Mouse (Mus musculus) liver, embryonic 16.5 days (tissue): Measurements from ENCODE around the gene Lingo2. TPM values are rescaled to one million over a fixed set of nuclear protein-coding genes. Genes with fewer than 3 reads are reported as not detected.

Source experiments
- ATAC-seq: fragments of 200-750 bp; cut with Nextera tagmentation; 2 replicates; pipeline ENCODE4 v1.8.0; 2017; ENCODE audit warnings: low read depth, mild to moderate bottlenecking, moderate number of reproducible peaks, moderate library complexity
- H3K27ac ChIP-seq: fragments of 300-500 bp; sonication (generic); 2 replicates; pipeline ENCODE4 v1.5.1; 2014; ENCODE audit warnings: mild to moderate bottlenecking, low read length
- H3K27me3 ChIP-seq: fragments of 300-500 bp; sonication (generic); 2 replicates; pipeline ENCODE4 v1.6.1; 2014; ENCODE audit warnings: low read depth, low read length, mixed read lengths; ENCODE audit not compliant: control insufficient read depth, insufficient read depth
- H3K36me3 ChIP-seq: fragments of 300-500 bp; sonication (generic); 2 replicates; pipeline ENCODE4 v1.6.1; 2014; ENCODE audit warnings: mild to moderate bottlenecking; ENCODE audit not compliant: control insufficient read depth, insufficient read depth
- H3K4me1 ChIP-seq: fragments of 300-500 bp; sonication (generic); 2 replicates; pipeline ENCODE4 v1.6.1; 2014; ENCODE audit warnings: low read depth, low read length, mixed read lengths; ENCODE audit not compliant: control insufficient read depth
- H3K4me2 ChIP-seq: fragments of 300-500 bp; sonication (generic); 2 replicates; pipeline ENCODE4 v1.6.1; 2014; ENCODE audit warnings: low read depth, low read length, mixed read lengths
- H3K4me3 ChIP-seq: fragments of 300-500 bp; sonication (generic); 2 replicates; pipeline ENCODE4 v1.5.1; 2014; ENCODE audit warnings: low read depth, mild to moderate bottlenecking, low read length
- H3K9ac ChIP-seq: fragments of 300-500 bp; sonication (generic); 2 replicates; pipeline ENCODE4 v1.6.1; 2014; ENCODE audit warnings: low read depth, low read length
- H3K9me3 ChIP-seq: fragments of 300-500 bp; sonication (generic); replicated peaks from 2 replicates; pipeline ENCODE4 v1.6.1; 2016; ENCODE audit warnings: low read length; ENCODE audit not compliant: control insufficient read depth
- WGBS: fragments of 180-500 bp; shearing (Covaris S2); extraction: QIAGEN DNeasy Blood & Tissue Kit; methylation state at CpG from one replicate; pipeline ENCODE4 v1.1.7; 2014; ENCODE audit not compliant: insufficient replicate concordance; 5-methylcytosine and 5-hydroxymethylcytosine counted together
- polyA plus RNA-seq: library from polyadenylated mRNA; unstranded; fragments of >200 nt; fragmentation: Nextera tagmentation; extraction: Ambion mirVana; gene quantifications from 2 replicates; pipeline ENCODE4 v1.2.1, GENCODE M21; 2015

Gene Lingo2
- polyA plus RNA-seq, 1 experiment from 2014 or later = not detected

GRCm38 (mm10) chr4:36426192-36426591 is 525.4 kb downstream of the Lingo2 start:
- Histone ChIP-seq H3K36me3 (no peaks in the 10 kb centered on the region), H3K9me3 (no peaks in the 10 kb centered on the region), H3K27ac (no peak overlapping the region), H3K4me3 (no peak overlapping the region), H3K9ac (no peak overlapping the region), H3K27me3 (no peaks in the 10 kb centered on the region), H3K4me2 (no peak overlapping the region), H3K4me1 (no peaks in the 10 kb centered on the region)
- 45% methylated on average over 5 of the region's 5 CpGs for WGBS
- no peak for ATAC-seq

DNA sequence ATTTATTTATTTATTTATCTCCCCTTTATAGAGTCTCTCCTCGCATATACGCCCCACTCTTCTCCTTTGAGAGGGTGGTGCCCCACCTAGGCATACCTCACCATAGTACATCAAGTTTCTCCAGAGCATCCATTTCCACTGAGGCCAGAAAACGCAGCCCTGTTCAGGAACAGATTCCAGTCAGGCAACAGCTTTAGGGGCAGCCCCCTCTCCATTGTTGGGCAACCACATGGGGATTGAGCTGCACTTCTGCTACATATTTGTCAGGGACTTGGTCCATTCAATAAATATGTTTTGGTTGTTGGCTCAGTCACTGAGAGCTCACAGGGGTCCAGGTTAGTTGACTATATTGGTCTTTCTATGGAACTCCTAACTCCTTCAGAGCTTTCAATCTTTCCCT is 544.2 kb downstream of the Lingo2 start:
- Histone ChIP-seq H3K27ac (no peak overlapping the region), H3K27me3 (no peaks in the 10 kb centered on the region), H3K4me3 (no peak overlapping the region), H3K4me2 (no peak overlapping the region), H3K36me3 (no peaks in the 10 kb centered on the region), H3K9me3 (no peaks in the 10 kb centered on the region), H3K9ac (no peak overlapping the region), H3K4me1 (no peaks in the 10 kb centered on the region)
- 54% methylated on average over 3 of the region's 3 CpGs for WGBS
- ATAC-seq = no peak

DNA sequence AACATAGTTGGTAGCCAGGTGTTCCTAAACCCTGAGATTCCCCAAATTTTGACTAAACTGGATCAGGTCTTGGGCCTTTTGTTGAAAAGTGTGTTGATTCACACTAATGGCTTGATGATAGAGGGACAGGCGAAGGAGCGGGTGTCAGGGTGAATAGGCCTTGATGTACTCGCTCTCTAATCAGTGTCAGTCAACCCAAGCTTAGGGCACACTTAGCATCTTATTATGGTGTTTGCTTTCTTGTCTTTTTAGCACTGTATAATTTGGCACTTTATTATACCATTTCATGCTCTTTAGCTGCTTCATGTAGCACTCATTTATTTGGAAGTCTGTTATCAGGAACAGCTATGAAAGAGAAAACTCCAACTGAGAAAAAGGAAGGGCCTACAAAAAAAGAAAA is 582.6 kb downstream of the Lingo2 start:
- Histone ChIP-seq H3K4me3 (no peak overlapping the region), H3K9ac (no peak overlapping the region), H3K4me2 (no peak overlapping the region), H3K36me3 (no peaks in the 10 kb centered on the region), H3K27me3 (no peaks in the 10 kb centered on the region), H3K9me3 (no peaks in the 10 kb centered on the region), H3K27ac (no peak overlapping the region), H3K4me1 (no peaks in the 10 kb centered on the region)
- whole genome bisulfite sequencing = 76% methylated on average over 3 of the region's 3 CpGs
- no peak for ATAC-seq

GRCm38 (mm10) chr4:36354401-36354800 is 597.1 kb downstream of the Lingo2 start:
- WGBS = 56% methylated on average over 2 of the region's 2 CpGs
- Histone ChIP-seq H3K36me3 (no peaks in the 10 kb centered on the region), H3K4me2 (no peak overlapping the region), H3K9me3 (no peaks in the 10 kb centered on the region), H3K27me3 (no peaks in the 10 kb centered on the region), H3K4me1 (no peaks in the 10 kb centered on the region), H3K27ac (no peak overlapping the region), H3K4me3 (no peak overlapping the region), H3K9ac (no peak overlapping the region)
- no peak for ATAC-seq

DNA sequence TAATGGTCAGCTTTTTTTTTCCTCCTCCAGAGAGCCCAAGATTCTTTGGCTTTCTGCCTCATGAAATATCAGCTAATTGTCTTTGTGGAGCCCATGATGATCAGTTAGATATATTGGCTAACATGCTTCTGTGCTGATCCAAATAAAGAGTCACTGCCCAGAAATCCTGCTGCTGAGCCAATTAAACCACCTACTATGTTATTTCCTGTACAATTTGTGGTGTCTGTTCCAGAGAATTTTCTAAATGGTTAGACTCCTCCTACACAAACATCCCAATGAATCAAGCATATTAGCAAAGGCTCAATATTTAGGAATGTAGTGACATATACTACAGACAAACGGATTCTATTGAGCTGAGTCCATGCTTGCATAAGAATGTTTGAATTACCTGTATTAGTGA is 619.8 kb downstream of the Lingo2 start:
- Histone ChIP-seq H3K4me2 (no peak overlapping the region), H3K9ac (no peak overlapping the region), H3K9me3 (no peaks in the 10 kb centered on the region), H3K27me3 (no peaks in the 10 kb centered on the region), H3K36me3 (no peaks in the 10 kb centered on the region), H3K4me3 (no peak overlapping the region), H3K27ac (no peak overlapping the region), H3K4me1 (no peaks in the 10 kb centered on the region)
- ATAC-seq = no peak
- 48% methylated on average over 1 of the region's 1 CpGs for WGBS

- Histone ChIP-seq H3K9ac (no peak overlapping the region), H3K4me1 (no peaks in the 10 kb centered on the region), H3K4me2 (no peak overlapping the region), H3K4me3 (no peak overlapping the region), H3K27me3 (no peaks in the 10 kb centered on the region), H3K36me3 (no peaks in the 10 kb centered on the region), H3K27ac (no peak overlapping the region), H3K9me3 (no peaks in the 10 kb centered on the region)
- no peak for ATAC-seq
Measured at GRCm38 (mm10) chr4:36325603-36326002, 625.9 kb downstream of the Lingo2 start.

DNA sequence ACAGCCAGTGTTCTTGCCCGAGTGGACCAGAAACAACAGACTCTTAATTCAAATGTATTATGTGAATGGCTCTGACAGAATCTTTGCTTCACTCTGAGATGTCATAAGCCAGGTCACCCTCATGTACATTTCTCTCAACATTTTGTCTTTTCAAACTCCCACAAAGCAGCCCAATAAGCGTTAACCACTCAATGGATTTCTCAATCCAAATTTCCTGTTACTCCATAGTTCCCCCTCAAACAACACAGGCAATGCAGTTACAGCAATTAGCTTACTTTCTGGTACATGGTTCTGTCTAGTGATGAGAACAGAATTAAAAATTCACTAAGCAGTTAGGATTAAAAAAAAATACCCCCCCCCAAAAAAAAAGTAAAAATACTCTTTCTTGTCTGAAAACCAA is 638.5 kb downstream of the Lingo2 start:
- Histone ChIP-seq H3K27me3 (no peaks in the 10 kb centered on the region), H3K4me1 (no peaks in the 10 kb centered on the region), H3K9me3 (no peaks in the 10 kb centered on the region), H3K27ac (no peak overlapping the region), H3K9ac (no peak overlapping the region), H3K4me2 (no peak overlapping the region), H3K4me3 (no peak overlapping the region), H3K36me3 (no peaks in the 10 kb centered on the region)
- no peak for ATAC-seq
- WGBS = 49% methylated on average over 2 of the region's 2 CpGs

DNA sequence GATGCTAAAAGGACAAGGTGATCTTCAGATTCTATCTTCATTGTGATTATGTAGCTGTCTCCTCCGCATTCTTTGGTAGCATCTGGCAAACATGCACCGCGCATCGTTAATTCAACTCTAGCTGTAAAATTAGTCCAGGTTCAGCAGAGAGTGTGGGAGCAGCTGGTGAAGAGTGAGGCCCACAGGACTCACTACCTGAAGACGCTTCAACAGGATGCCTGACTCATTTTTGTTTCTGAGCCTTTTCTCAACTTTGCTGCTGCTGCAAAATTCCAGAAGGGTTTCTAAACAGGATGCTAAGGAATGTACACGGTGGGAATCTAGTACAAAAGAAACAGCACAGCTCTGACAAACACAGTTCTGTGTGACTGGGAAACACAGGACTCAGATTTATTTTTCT is 640.1 kb downstream of the Lingo2 start:
- no peaks in the 10 kb centered on the region for H3K9me3 ChIP-seq
- 69% methylated on average over 6 of the region's 6 CpGs for WGBS
- no peak overlapping the region for H3K4me3 ChIP-seq
- H3K27me3 ChIP-seq = no peaks in the 10 kb centered on the region
- H3K9ac ChIP-seq = no peak overlapping the region
- no peaks in the 10 kb centered on the region for H3K4me1 ChIP-seq
- no peaks in the 10 kb centered on the region for H3K36me3 ChIP-seq
- H3K27ac ChIP-seq = no peak overlapping the region
- ATAC-seq = no peak
- H3K4me2 ChIP-seq = no peak overlapping the region

DNA sequence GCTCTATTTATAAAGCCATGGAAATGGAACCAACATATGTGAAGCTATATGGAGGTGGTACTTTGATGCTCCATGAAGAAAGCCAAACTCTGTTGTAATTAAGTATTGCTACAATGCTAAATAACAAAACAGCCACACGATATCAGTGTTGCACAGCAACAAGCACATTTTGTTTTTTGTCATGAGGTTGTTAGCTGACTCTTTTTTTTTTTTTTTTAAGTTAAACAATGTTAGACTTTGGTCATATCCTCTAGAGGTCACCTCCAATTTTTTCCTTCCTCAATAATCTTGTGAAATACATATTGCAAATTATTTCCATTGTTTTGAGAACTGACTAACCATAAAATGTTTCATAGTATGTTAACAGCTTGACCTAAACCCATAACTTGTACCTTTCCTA is 646.3 kb downstream of the Lingo2 start:
- ATAC-seq = no peak
- no peaks in the 10 kb centered on the region for H3K9me3 ChIP-seq
- H3K27ac ChIP-seq = no peak overlapping the region
- 56% methylated on average over 1 of the region's 1 CpGs for WGBS
- no peaks in the 10 kb centered on the region for H3K36me3 ChIP-seq
- no peak overlapping the region for H3K9ac ChIP-seq
- H3K4me2 ChIP-seq = no peak overlapping the region
- no peaks in the 10 kb centered on the region for H3K4me1 ChIP-seq
- no peak overlapping the region for H3K4me3 ChIP-seq
- no peaks in the 10 kb centered on the region for H3K27me3 ChIP-seq

DNA sequence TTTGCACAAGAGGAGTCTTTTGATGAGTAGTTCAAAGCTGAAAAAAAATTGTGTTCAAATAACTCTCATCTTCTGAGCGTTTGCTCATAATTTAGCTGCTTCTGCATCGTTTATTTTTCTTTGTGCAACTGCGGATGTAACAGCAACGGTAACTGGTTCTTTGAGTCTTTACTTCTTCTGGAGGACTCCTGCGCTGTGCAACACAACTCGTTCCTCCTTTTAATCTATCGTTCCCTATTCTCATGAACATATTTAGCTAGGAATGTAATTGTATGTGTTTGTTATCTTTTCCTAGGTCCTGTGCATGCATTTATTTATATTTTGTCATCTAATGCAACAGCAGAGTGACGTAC is 661.9 kb downstream of the Lingo2 start:
- 34% methylated on average over 8 of the region's 8 CpGs for WGBS
- H3K27ac ChIP-seq = no peak overlapping the region

More for the DNA sequence above, 661.9 kb downstream of the Lingo2 start:
- no peak for ATAC-seq
- Histone ChIP-seq H3K9ac (no peak overlapping the region), H3K4me2 (no peak overlapping the region), H3K9me3 (no peaks in the 10 kb centered on the region), H3K4me1 (no peaks in the 10 kb centered on the region), H3K27me3 (no peaks in the 10 kb centered on the region), H3K36me3 (no peaks in the 10 kb centered on the region), H3K4me3 (peak overlapping the region; percentile 8; the same call in 1 of the 2 replicates)
